Mouse (Mus musculus) CH12.LX (cell line): ENCODE results near the gene Mrtfa.

ENCODE experiments used
- BHLHE40 ChIP-seq: IDR thresholded peaks from 2 replicates; pipeline ENCODE4 v1.6.1; 2011; ENCODE audit warnings: mild to moderate bottlenecking, low read depth, low read length, improper control_type of control experiment
- CTCF ChIP-seq, 2 experiments: IDR thresholded peaks in 1 of 2; conservative IDR thresholded peaks in 1 of 2; 2 replicates each; pipeline ENCODE4 v1.5.1; 2011 to 2012; ENCODE audit warnings: low read depth in 2 of 2, low read length in 2 of 2, improper control_type of control experiment in 1 of 2, inconsistent platforms in 1 of 2, mild to moderate bottlenecking in 1 of 2, moderate library complexity in 1 of 2
- EP300 ChIP-seq: IDR thresholded peaks from 2 replicates; pipeline ENCODE4 v1.6.1; 2011; ENCODE audit warnings: low read length, improper control_type of control experiment
- KAT2A ChIP-seq: IDR thresholded peaks from 2 replicates; pipeline ENCODE4 v1.6.1; 2012; ENCODE audit warnings: low read length, improper control_type of control experiment, inconsistent platforms; ENCODE audit not compliant: insufficient replicate concordance
- MAX ChIP-seq: IDR thresholded peaks from 2 replicates; pipeline ENCODE4 v1.6.1; 2011; ENCODE audit warnings: low read length, improper control_type of control experiment
- UBTF ChIP-seq: IDR thresholded peaks from 2 replicates; pipeline ENCODE4 v1.6.1; 2012; ENCODE audit warnings: low read depth, mild to moderate bottlenecking, inconsistent platforms, low read length, improper control_type of control experiment, moderate library complexity
- USF1 ChIP-seq: IDR thresholded peaks from 2 replicates; pipeline ENCODE4 v1.6.1; 2014; ENCODE audit warnings: low read depth, mild to moderate bottlenecking, inconsistent platforms, low read length, improper control_type of control experiment
- ZNF384 ChIP-seq: IDR thresholded peaks from 2 replicates; pipeline ENCODE4 v1.6.1; 2012; ENCODE audit warnings: low read depth, low read length, improper control_type of control experiment, inconsistent platforms

GRCm38 (mm10) chr15:81221446-81221845, 30.9 kb upstream of the Mrtfa start:
- no peak for TF ChIP-seq MAX
- TF ChIP-seq CTCF (conservative IDR thresholded peaks at IDR 0.05 in 1 of 2, IDR thresholded peaks at IDR 0.05 in 1 of 2; ENCODE audit: low read depth in 2 of 2, low read length in 2 of 2), result no peak
- TF ChIP-seq BHLHE40, result no peak
- TF ChIP-seq USF1, result no peak
- TF ChIP-seq UBTF, result no peak
- no peak for TF ChIP-seq ZNF384
- TF ChIP-seq EP300, result no peak
- TF ChIP-seq KAT2A, result no peak
